Mouse (Mus musculus) embryonic facial prominence, embryonic 11.5 days (tissue): Measurements from ENCODE around the gene Stum. TPM values are rescaled to one million over a fixed set of nuclear protein-coding genes. Genes with fewer than 3 reads are reported as not detected.

Experiments used
- ATAC-seq: fragments of 200-750 bp; cut with Nextera tagmentation; replicated peaks from 2 replicates; pipeline ENCODE4 v1.8.0; 2017; ENCODE audit warnings: low read depth; ENCODE audit not compliant: insufficient number of reproducible peaks, low FRiP score, low TSS enrichment
- DNase-seq: peaks from one replicate; pipeline ENCODE4 v3.0.0-alpha.2; 2015; ENCODE audit warnings: low spot score
- H3K27ac ChIP-seq: fragments of 300-500 bp; sonication (generic); replicated peaks from 2 replicates; pipeline ENCODE4 v1.5.1; 2014; ENCODE audit warnings: mild to moderate bottlenecking, low read depth, low read length, control low read depth
- H3K27me3 ChIP-seq: fragments of 300-500 bp; sonication (generic); 2 replicates; pipeline ENCODE4 v1.6.1; 2014; ENCODE audit warnings: mild to moderate bottlenecking, low read length, moderate library complexity, mixed read lengths; ENCODE audit not compliant: control insufficient read depth, insufficient read depth
- H3K36me3 ChIP-seq: fragments of 300-500 bp; sonication (generic); replicated peaks from 2 replicates; pipeline ENCODE4 v1.6.1; 2014; ENCODE audit warnings: low read depth, mild to moderate bottlenecking, low read length, moderate library complexity, mixed read lengths; ENCODE audit not compliant: control insufficient read depth, insufficient read depth
- H3K4me1 ChIP-seq: fragments of 300-500 bp; sonication (generic); 2 replicates; pipeline ENCODE4 v1.6.1; 2014; ENCODE audit warnings: low read length, mixed read lengths; ENCODE audit not compliant: control insufficient read depth, insufficient read depth
- H3K4me2 ChIP-seq: fragments of 300-500 bp; sonication (generic); 2 replicates; pipeline ENCODE4 v1.6.1; 2014; ENCODE audit warnings: low read depth, mild to moderate bottlenecking, control low read depth, low read length, moderate library complexity
- H3K4me3 ChIP-seq: fragments of 300-500 bp; sonication (generic); 2 replicates; pipeline ENCODE4 v1.5.1; 2014; ENCODE audit warnings: low read depth, low read length, control low read depth
- H3K9ac ChIP-seq: fragments of 300-500 bp; sonication (generic); replicated peaks from 2 replicates; pipeline ENCODE4 v1.6.1; 2014; ENCODE audit warnings: mild to moderate bottlenecking, control low read depth, low read length
- H3K9me3 ChIP-seq: fragments of 300-500 bp; sonication (generic); replicated peaks from 2 replicates; pipeline ENCODE4 v1.6.1; 2016; ENCODE audit warnings: mild to moderate bottlenecking, low read length, inconsistent platforms, mixed read lengths; ENCODE audit not compliant: control insufficient read depth
- whole genome bisulfite sequencing: fragments of 180-500 bp; shearing (Covaris S2); extraction: QIAGEN DNeasy Blood & Tissue Kit; methylation state at CpG from one replicate; pipeline ENCODE4 v1.1.7; 2014; 5-methylcytosine and 5-hydroxymethylcytosine counted together
- polyA plus RNA-seq: library from polyadenylated mRNA; unstranded; fragments of >200 nt; fragmentation: Nextera tagmentation; extraction: Ambion mirVana; gene quantifications from 2 replicates; pipeline ENCODE4 v1.2.1, GENCODE M21; 2014

Stum gene
- polyA plus RNA-seq, 1 experiment from 2014 or later = 1.3 TPM

DNA sequence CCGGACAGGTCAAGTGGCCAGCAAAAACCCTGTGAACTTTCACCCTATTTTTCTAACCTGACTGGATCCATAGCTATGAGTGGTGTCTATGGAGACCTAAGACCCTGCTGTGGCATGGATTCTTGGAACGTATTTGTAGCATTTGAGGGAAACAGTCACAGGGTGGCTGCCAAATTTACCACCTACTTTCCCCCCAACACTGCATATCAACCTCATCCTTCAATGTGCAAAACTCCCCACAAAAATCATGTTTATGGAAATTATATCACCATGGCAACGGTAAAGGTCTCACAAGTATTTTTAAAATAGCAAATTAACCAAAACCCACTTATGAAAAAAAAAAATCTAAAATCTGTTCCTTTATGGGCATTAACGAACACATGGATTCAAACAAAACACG, 18.9 kb downstream of the Stum start:
- Histone ChIP-seq H3K4me1 (no peaks in the 10 kb centered on the region), H3K36me3 (no peaks in the 10 kb centered on the region), H3K9me3 (no peaks in the 10 kb centered on the region), H3K27ac (no peak overlapping the region), H3K4me3 (no peak overlapping the region), H3K4me2 (no peak overlapping the region), H3K27me3 (no peaks in the 10 kb centered on the region), H3K9ac (no peak overlapping the region)
- WGBS = 78% methylated on average over 5 of the region's 5 CpGs
- ATAC-seq (no peak), DNase-seq (no peak)

DNA sequence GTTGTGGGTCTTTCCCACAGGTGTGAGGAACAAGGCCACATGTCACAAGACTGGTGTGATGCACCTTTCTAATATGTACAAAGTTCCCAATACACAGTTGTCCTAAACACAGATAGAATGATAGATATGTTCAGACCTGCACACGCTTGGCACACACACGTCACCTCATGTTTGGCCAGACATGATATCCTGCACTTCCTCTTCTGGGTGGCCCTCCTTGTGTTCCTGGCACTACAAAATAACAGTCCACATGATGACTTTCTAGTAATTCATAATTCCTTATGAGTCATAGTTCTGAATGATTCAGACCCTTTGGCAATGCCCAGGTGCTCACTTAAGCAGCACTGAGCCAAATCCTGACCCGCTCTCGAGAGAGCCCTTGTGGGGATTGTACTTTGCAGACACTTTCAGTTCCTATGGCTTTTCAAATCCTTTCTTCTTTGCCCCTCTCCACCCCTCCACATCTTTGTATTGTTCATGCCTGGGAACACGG, 20.3 kb downstream of the Stum start:
- DNase-seq (no peak), ATAC-seq (no peak)
- 88% methylated on average over 5 of the region's 5 CpGs for WGBS
- Histone ChIP-seq H3K27ac (no peak overlapping the region), H3K27me3 (no peaks in the 10 kb centered on the region), H3K9ac (no peak overlapping the region), H3K4me2 (no peak overlapping the region), H3K4me3 (no peak overlapping the region), H3K4me1 (0 out of 2 replicates have a peak, but pooled peaks cover 3% of the 10 kb centered on the region), H3K36me3 (no peaks in the 10 kb centered on the region), H3K9me3 (no peaks in the 10 kb centered on the region)

DNA sequence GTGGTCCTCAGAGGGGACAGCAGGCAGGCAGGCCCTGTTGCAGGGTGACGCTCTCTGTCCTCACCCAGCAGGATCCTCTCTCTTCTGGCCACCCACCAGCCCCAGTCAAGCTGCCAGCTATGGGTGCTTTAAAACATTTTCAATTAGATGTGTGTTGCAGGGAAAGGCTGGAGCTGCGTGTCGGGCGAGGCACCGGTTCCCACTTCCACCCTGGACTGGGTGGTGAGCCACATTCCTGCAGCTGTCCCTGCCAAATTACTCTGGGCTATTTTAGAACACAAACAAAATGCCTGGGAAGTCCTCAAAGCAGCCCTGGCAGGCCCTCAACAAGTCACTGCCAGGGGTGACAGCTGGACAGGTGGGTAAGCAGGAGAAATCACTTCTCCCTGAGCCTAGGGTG, 20.9 kb downstream of the Stum start:
- H3K4me3 ChIP-seq = no peak overlapping the region
- ATAC-seq = no peak
- no peak overlapping the region for H3K4me2 ChIP-seq
- no peaks in the 10 kb centered on the region for H3K36me3 ChIP-seq
- DNase-seq = no peak
- H3K27me3 ChIP-seq = no peaks in the 10 kb centered on the region
- H3K9ac ChIP-seq = no peak overlapping the region
- no peaks in the 10 kb centered on the region for H3K9me3 ChIP-seq
- no peak overlapping the region for H3K27ac ChIP-seq
- WGBS = 90% methylated on average over 5 of the region's 5 CpGs
- 0 out of 2 replicates have a peak, but pooled peaks cover 4% of the 10 kb centered on the region for H3K4me1 ChIP-seq

DNA sequence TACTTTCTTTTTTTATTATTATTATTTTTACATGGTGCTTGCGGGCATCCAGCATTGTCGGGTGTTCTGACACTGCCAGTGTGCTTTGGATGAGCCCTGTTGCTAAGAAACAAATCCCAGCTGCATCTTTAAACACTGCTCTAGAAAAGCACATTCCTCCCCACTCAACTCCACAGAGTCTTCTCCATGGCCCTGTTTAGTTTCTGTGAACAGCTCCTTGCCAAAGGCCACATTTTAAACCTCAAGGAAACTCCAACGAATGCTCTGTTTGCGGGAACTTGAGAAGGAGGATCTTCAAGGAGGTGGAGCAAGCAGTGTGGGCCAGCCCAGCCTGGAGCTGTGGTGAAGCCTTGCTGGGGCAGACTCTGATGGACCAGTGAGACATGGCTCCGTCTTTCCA, 22.6 kb downstream of the Stum start:
- H3K9me3 ChIP-seq = no peaks in the 10 kb centered on the region
- no peaks in the 10 kb centered on the region for H3K27me3 ChIP-seq
- H3K4me2 ChIP-seq = no peak overlapping the region
- no peak overlapping the region for H3K27ac ChIP-seq
- no peak for DNase-seq
- no peak overlapping the region for H3K9ac ChIP-seq
- no peak overlapping the region for H3K4me3 ChIP-seq
- 0 out of 2 replicates have a peak, but pooled peaks cover 4% of the 10 kb centered on the region for H3K4me1 ChIP-seq
- ATAC-seq = no peak
- H3K36me3 ChIP-seq = no peaks in the 10 kb centered on the region
- WGBS = 42% methylated on average over 5 of the region's 5 CpGs

GRCm38 (mm10) chr1:180458680-180459079, 24.6 kb downstream of the Stum start:
- ATAC-seq = no peak
- H3K9me3 ChIP-seq = no peaks in the 10 kb centered on the region
- H3K4me3 ChIP-seq = no peak overlapping the region
- H3K9ac ChIP-seq = no peak overlapping the region
- WGBS = 64% methylated on average over 3 of the region's 3 CpGs
- no peak overlapping the region for H3K4me2 ChIP-seq
- 0 out of 2 replicates have a peak, but pooled peaks cover 4% of the 10 kb centered on the region for H3K4me1 ChIP-seq
- no peak overlapping the region for H3K27ac ChIP-seq
- no peak for DNase-seq
- H3K27me3 ChIP-seq = no peaks in the 10 kb centered on the region
- H3K36me3 ChIP-seq = no peaks in the 10 kb centered on the region

- no peaks in the 10 kb centered on the region for H3K27me3 ChIP-seq
- H3K9me3 ChIP-seq = no peaks in the 10 kb centered on the region
- H3K4me2 ChIP-seq = no peak overlapping the region
- H3K9ac ChIP-seq = no peak overlapping the region
- no peaks in the 10 kb centered on the region for H3K36me3 ChIP-seq
- ATAC-seq = no peak
- DNase-seq = peak; percentile 48
- 0 out of 2 replicates have a peak, but pooled peaks cover 4% of the 10 kb centered on the region for H3K4me1 ChIP-seq
- H3K4me3 ChIP-seq = no peak overlapping the region
- 40% methylated on average over 6 of the region's 6 CpGs for WGBS
- H3K27ac ChIP-seq = no peak overlapping the region
Measured at GRCm38 (mm10) chr1:180458274-180458673, 25.0 kb downstream of the Stum start.

- ATAC-seq (no peak), DNase-seq (no peak)
- no peaks in the 10 kb centered on the region for H3K27me3 ChIP-seq
- no peaks in the 10 kb centered on the region for H3K36me3 ChIP-seq
- WGBS = 75% methylated on average over 2 of the region's 2 CpGs
- no peak overlapping the region for H3K4me2 ChIP-seq
- H3K4me3 ChIP-seq = no peak overlapping the region
- no peak overlapping the region for H3K9ac ChIP-seq
- no peaks in the 10 kb centered on the region for H3K4me1 ChIP-seq
- H3K27ac ChIP-seq = no peak overlapping the region
- H3K9me3 ChIP-seq = no peaks in the 10 kb centered on the region
Measured at GRCm38 (mm10) chr1:180449641-180450040, 33.7 kb downstream of the Stum start.

DNA sequence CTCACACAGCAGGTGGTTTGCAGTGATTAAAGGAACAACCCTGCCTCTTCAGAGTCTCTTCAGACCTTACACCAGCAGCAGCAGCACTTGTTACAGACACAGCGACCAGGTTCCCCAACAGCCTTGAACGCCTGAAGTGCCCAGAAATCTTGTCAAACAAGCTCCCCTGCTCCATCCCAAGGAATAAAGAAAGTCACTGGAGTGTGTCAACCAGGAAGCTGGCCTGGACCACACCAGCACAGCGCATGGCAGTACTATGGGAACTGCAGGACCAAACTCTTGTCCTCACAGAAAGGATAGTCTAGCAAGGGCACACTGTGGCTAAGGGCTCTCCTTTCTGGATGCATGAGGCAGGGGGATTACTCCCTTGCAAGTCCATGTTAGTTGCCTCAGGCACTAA, 38.9 kb downstream of the Stum start:
- Histone ChIP-seq H3K9me3 (no peaks in the 10 kb centered on the region), H3K4me2 (no peak overlapping the region), H3K9ac (no peak overlapping the region), H3K36me3 (no peaks in the 10 kb centered on the region), H3K4me1 (no peaks in the 10 kb centered on the region), H3K4me3 (no peak overlapping the region), H3K27ac (no peak overlapping the region), H3K27me3 (no peaks in the 10 kb centered on the region)
- no peak for ATAC-seq
- no peak for DNase-seq
- WGBS = 55% methylated on average over 3 of the region's 3 CpGs
